Mouse (Mus musculus): ENCODE results near the gene Lig1. TPM values are rescaled to one million over a fixed set of nuclear protein-coding genes. Genes with fewer than 3 reads are reported as not detected.
"Not testable (repeated sequence)": the region's sequence is repeated elsewhere in the genome, so short reads cannot be mapped to it uniquely, and the experiment has no call there.

Lig1 gene
- polyA plus RNA-seq, 1 experiment from 2014 or later: 135 TPM

DNA sequence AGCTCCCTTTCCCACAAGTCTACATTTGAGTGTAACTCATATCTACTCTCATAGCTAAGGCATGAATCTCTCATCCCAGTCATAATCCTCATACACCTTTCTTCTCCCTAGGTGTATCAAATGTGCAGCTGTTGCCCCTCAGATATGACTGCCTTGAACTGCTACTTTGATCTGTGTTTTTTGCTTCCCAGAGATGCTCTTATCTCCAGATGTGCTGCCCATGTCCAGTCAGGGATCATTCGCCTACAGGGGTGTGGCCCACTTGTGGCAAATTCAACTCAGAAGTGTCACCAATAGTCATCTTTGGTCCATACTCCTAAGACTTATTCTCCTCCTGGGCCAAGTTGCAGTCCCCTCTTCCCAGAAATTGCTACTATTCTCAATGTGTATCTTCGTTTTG is 750 bp downstream of the Lig1 start:
- Histone ChIP-seq H3K9ac (peak overlapping the region; percentile 70), H3K4me1 (ENCODE audit: insufficient read depth) (peaks cover 3% of the 10 kb centered on the region; the same call in 1 of the 2 replicates), H3K4me3 (ENCODE audit: low read depth, low read length) (peak overlapping the region; percentile 63), H3K9me3 (ENCODE audit: low read depth, low read length) (no peaks in the 10 kb centered on the region), H3K4me2 (peak overlapping the region; percentile 78), H3K36me3 (ENCODE audit: insufficient read depth) (peaks cover 36% of the 10 kb centered on the region), H3K27ac (ENCODE audit: low read depth) (peak overlapping the region; percentile 89), H3K27me3 (ENCODE audit: insufficient read depth, low read length) (no peaks in the 10 kb centered on the region)
- peak; percentile 0; the same call in 1 of the 2 replicates for ATAC-seq (ENCODE audit: insufficient read depth)
- 18% methylated on average over 2 of the region's 2 CpGs for WGBS
- no peak for TF ChIP-seq CTCF (IDR thresholded peaks at IDR 0.05; ENCODE audit: low read depth)
- DNase-seq: no peak

- H3K27me3 ChIP-seq (ENCODE audit: insufficient read depth, low read length): no peaks in the 10 kb centered on the region
- peaks cover 3% of the 10 kb centered on the region; the same call in 1 of the 2 replicates for H3K4me1 ChIP-seq (ENCODE audit: insufficient read depth)
- no peaks in the 10 kb centered on the region for H3K9me3 ChIP-seq (ENCODE audit: low read depth, low read length)
- no peak; the same call in 1 of the 2 replicates for TF ChIP-seq CTCF (IDR thresholded peaks at IDR 0.05; ENCODE audit: low read depth)
- DNase-seq (peak; percentile 96), ATAC-seq (ENCODE audit: insufficient read depth) (peak; percentile 99)
- H3K27ac ChIP-seq (ENCODE audit: low read depth): peak within 1 kb of the TSS; percentile 89
- WGBS: 1% methylated on average over 39 of the region's 39 CpGs
- H3K4me2 ChIP-seq: peak within 1 kb of the TSS; percentile 78
- peak within 1 kb of the TSS; percentile 63 for H3K4me3 ChIP-seq (ENCODE audit: low read depth, low read length)
- peak within 1 kb of the TSS; percentile 70 for H3K9ac ChIP-seq
- peaks cover 39% of the 10 kb centered on the region for H3K36me3 ChIP-seq (ENCODE audit: insufficient read depth)
These were observed 1.3 kb downstream of the Lig1 start, which contains the start of gene Zswim9 for GRCm38 (mm10) chr7:13278308-13278891. Gene Zswim9, minus strand, starts transcription at chr7:13278721.

DNA sequence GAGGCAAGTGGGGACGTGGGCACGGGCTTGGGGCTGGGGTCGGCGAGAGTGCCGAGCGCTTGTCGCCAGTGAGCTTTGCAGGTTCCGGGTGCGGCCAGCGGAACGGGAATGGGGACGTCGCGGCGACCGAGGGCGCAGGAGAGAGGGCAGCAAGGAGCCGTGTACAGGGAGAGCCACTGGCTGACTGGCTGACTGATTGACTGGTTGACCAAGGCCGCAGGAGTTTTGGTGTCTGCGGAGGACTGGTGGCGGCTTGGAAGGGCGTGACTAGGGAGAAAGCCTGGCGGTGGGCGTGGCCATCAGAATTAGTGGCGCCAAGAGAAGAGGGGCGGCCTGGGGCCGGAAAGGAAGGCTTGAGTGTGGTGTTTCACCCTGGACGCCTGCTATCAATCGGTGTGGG is 1.9 kb downstream of the Lig1 start:
- peak; percentile 69 for ATAC-seq (ENCODE audit: insufficient read depth)
- not testable (repeated sequence) for H3K27ac ChIP-seq (ENCODE audit: low read depth)
- peaks cover 45% of the 10 kb centered on the region for H3K36me3 ChIP-seq (ENCODE audit: insufficient read depth)

GRCm38 (mm10) chr7:13288621-13289020 is 11.5 kb downstream of the Lig1 start:
- TF ChIP-seq CTCF (IDR thresholded peaks at IDR 0.05; ENCODE audit: low read depth): peak; percentile 67
- WGBS: 52% methylated on average over 5 of the region's 5 CpGs
- ATAC-seq (ENCODE audit: insufficient read depth): no peak
- H3K27me3 ChIP-seq (ENCODE audit: insufficient read depth, low read length): no peaks in the 10 kb centered on the region
- no peak overlapping the region for H3K4me3 ChIP-seq (ENCODE audit: low read depth, low read length)
- no peak overlapping the region for H3K4me2 ChIP-seq
- DNase-seq: peak; percentile 60
- no peak overlapping the region for H3K27ac ChIP-seq (ENCODE audit: low read depth)
- H3K4me1 ChIP-seq (ENCODE audit: insufficient read depth): no peaks in the 10 kb centered on the region
- no peaks in the 10 kb centered on the region for H3K9me3 ChIP-seq (ENCODE audit: low read depth, low read length)
- H3K36me3 ChIP-seq (ENCODE audit: insufficient read depth): peaks cover 90% of the 10 kb centered on the region
- H3K9ac ChIP-seq: no peak overlapping the region

More for the DNA sequence above, 1.9 kb downstream of the Lig1 start:
- DNase-seq; H3K9me3 ChIP-seq (ENCODE audit: low read depth, low read length); H3K4me1 ChIP-seq (ENCODE audit: insufficient read depth); H3K27me3 ChIP-seq (ENCODE audit: insufficient read depth, low read length): not testable (repeated sequence)
- 1% methylated on average over 11 of the region's 29 CpGs for WGBS
- Histone ChIP-seq H3K4me3 (ENCODE audit: low read depth, low read length) (peak overlapping the region; percentile 63), H3K9ac (peak overlapping the region; percentile 70), H3K4me2 (peak overlapping the region; percentile 78)

DNA sequence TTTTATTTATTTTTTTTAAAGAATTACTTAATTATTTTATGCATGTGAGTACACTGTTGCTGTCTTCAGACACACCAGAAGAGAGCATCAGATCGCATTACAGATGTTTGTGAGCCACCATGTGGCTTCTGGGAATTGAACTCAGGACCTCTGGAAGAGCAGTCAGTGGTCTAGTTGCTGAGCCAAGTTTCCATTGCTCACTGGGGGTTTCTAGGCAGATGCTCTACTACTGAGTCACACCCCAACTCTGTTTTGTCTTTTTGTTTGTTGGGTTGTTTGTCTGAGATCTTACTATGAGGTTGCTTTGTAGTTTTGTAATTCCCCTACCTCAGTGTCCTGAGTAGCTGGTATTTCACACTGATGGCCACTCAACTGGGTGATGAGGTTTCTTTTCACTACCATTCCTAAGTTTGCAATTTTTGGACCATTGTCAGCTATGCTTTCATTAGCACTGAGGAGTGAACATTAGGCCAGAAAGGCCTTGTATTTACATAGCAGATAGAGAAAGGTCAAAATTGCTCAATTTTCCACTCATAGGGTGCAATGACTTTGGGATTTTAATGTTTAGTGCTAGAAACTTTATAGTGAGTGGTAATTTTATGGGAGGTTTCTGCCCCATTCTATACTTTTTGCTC is 13.1 kb downstream of the Lig1 start:
- no peaks in the 10 kb centered on the region for H3K4me1 ChIP-seq (ENCODE audit: insufficient read depth)
- H3K27me3 ChIP-seq (ENCODE audit: insufficient read depth, low read length): no peaks in the 10 kb centered on the region
- no peak for TF ChIP-seq CTCF (IDR thresholded peaks at IDR 0.05; ENCODE audit: low read depth)
- H3K9ac ChIP-seq: no peak overlapping the region
- H3K36me3 ChIP-seq (ENCODE audit: insufficient read depth): peaks cover 91% of the 10 kb centered on the region
- DNase-seq (no peak), ATAC-seq (ENCODE audit: insufficient read depth) (no peak)
- H3K9me3 ChIP-seq (ENCODE audit: low read depth, low read length): no peaks in the 10 kb centered on the region
- no peak overlapping the region for H3K27ac ChIP-seq (ENCODE audit: low read depth)
- H3K4me3 ChIP-seq (ENCODE audit: low read depth, low read length): no peak overlapping the region
- no peak overlapping the region for H3K4me2 ChIP-seq
- WGBS: 85% methylated on average over 1 of the region's 1 CpGs

DNA sequence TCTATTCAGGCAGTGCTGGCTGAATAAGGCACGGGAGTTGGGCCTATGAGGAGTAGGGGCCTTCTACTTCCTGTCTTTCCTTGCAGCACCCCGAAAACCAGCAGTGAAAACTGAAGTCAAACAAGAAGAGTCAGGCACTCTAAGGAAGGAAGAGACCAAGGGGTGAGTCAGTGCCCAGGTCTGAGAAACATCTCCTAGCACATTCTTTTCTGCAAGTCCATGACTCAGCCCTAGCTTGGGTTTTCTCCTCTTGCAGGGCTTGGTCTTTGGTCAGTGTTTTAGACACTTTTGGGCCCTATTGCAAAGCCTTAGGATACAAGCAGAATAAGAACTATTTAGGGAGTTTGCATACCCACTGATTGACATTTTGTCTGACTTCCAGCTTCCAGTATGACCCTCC is 14.3 kb downstream of the Lig1 start:
- 82% methylated on average over 2 of the region's 2 CpGs for WGBS
- ATAC-seq (ENCODE audit: insufficient read depth) (no peak), DNase-seq (no peak)
- no peak overlapping the region for H3K4me3 ChIP-seq (ENCODE audit: low read depth, low read length)
- no peaks in the 10 kb centered on the region for H3K4me1 ChIP-seq (ENCODE audit: insufficient read depth)
- no peak for TF ChIP-seq CTCF (IDR thresholded peaks at IDR 0.05; ENCODE audit: low read depth)
- H3K9me3 ChIP-seq (ENCODE audit: low read depth, low read length): no peaks in the 10 kb centered on the region
- no peak overlapping the region for H3K27ac ChIP-seq (ENCODE audit: low read depth)
- peaks cover 90% of the 10 kb centered on the region for H3K36me3 ChIP-seq (ENCODE audit: insufficient read depth)
- H3K9ac ChIP-seq: no peak overlapping the region
- H3K27me3 ChIP-seq (ENCODE audit: insufficient read depth, low read length): no peaks in the 10 kb centered on the region
- no peak overlapping the region for H3K4me2 ChIP-seq

All from lung, embryonic 14.5 days (tissue).